Mouse (Mus musculus): ENCODE measurements around the gene Gm38392.

Gene Gm38392

GRCm38 (mm10) chr3:88234041-88234440 lies 53.0 kb downstream of the Gm38392 start:
- no peak for DNase-seq

DNA sequence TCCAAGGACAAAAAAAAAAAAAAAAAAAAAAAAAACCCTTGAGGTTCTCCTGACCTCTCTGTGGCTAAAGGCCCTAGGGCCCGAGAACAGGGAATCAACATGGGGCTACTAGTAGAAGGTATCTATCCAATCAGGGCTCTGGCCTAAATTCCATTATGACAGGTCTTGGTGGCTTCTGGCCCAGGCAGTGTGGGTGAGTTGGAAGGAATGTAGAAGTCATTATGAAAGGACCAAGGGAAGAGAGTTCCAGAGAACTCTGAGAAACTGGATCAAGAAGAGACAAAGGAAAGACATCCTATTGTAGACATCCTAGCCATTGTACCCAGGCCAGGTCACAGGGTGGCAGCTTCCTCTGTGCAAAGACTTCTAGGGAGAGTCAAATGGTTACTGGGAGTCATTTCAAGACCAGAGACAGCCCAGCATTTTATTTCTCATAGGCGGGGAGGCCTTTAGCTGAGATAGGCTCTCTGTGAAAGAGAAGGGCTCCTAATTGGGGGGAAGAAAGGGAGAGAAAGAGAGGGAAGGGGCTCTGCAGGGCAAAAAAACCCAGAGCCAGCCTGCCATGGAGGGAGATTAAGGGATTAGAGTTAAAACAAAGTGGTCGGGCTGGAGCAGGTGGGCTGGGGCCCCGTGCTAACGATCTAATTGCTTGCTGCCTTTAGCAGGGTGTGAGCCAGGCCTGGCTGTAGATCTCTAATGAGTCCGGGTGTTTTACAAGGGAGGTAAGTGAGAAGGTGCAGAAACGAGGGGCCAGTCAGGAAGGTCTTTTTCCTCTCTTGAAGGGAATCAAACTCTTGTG lies 54.0 kb downstream of the Gm38392 start:
- DNase-seq, result no peak

DNA sequence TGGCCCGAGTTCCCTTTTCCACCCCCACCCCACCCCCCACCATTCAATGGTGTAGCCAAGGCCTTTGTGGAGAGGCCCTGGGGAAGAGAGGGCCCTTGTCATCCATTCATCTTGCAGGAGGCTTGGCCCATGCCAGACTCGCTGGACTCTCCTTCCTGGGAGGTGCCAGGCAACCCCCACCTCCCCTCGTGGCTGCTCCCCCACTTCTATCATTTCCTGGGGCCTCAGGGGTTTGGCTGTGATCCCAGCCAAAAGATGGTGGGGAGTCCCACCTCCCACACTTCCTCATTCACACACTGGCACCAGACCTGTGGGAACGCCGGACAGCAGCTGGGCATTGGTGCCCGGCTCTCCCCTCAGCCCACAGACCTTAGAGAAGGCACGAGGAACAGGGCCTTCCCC lies 54.7 kb downstream of the Gm38392 start:
- DNase-seq, result no peak

DNA sequence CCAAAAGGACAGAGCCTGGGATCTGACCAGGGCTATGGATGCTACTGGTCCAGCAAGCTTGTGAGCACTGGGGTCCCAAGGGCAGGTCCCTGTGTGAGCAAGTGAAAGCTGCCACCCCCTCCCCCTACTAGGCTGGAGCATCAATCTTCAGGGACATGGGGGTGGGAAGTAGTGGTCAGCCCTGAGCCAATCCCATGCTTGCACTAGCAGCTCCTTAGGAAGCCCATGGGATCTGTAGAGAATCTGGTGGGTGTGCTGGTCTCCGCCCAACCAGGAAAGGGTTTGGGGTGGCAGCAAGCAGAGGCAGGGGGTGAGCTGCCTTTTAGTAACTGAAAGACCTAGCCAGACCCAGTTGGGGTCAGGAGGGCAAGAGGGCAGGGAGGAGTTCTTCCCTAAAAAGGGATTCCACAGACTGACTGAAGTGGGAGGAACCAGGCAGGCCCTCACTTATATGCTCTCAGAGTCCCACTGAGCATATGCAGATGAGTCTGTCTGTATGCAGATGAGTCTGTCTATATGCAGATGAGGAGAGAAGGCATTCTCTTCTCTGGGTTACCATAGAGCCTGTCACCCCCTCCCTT lies 55.9 kb downstream of the Gm38392 start:
- no peak for DNase-seq

DNA sequence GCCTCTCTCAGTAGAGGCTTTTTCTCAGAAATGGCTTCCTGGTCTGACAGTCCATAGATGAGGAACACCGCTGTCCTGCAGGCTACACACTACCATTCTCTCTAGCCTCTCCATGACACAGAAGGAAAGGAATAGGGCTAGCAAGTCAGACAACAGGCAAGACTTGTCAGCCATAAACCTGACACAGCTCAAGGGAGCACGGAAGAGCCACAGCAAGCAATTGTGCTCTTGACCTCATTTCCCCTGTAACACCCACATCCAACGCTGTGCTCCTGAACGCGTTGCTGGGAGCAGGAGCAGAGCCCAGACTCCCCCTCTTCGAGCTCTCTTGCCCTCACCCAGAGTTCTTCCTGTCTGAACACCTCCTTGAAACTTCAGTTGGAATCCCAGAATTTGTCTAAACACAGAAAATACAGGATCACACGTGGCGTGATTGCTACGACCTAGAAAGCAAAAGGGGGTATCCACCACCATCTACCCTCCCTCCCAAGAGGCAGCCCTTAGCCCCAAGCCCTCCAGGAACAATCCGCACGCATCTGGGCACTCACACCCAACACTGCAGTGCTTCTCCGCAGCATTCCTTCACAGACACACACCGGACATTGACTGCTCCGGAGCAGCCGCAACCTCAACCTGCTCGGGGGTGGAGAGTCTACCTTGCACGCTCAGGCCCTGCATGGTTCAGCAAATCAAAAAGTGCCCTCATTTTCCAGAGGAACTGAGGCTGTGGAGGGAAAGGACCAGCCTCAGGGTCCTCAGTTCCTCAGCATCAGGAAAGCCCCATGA lies 56.6 kb downstream of the Gm38392 start:
- no peak for DNase-seq

DNA sequence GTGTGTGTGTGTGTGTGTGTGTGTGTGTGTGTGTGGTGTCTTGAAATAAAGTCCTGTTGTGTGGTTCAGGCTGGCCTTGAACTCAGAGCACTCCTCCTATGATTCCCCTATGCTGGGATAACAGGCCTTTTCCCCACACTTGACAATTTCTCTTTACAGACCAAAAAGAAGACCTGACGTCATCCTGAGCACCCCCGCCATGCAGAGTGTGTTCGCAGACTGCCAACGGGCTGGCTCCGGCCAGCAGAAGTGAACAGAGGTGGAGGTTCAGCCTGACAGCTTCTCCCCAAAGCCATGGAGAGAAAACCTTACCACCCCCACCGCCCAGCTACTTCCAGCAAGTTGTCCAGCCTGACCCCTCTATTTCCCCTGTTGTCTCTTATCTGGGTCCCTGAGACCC lies 57.5 kb downstream of the Gm38392 start:
- DNase-seq, result no peak

DNA sequence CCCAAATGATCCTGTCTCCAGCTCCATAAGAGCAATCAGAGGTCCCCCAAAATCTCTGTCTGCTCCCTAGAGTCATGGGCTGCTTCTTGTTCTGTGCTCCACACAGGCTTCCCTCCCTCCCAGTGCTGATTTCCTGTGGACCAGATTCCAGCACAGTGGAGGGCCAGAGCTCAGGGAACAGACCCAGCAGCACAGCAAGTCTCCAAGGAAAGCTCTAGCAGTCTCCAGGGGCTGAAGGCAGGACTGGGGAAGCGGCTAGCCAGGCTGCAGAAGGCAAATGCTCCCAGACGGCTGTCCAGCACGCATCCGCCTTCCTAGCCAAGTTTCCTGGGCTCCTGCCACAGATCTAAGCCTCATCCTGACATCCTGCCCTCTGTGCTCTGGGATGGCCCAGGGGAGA lies 58.1 kb downstream of the Gm38392 start:
- DNase-seq, result no peak

GRCm38 (mm10) chr3:88227976-88228375 lies 59.0 kb downstream of the Gm38392 start:
- no peak for DNase-seq

- no peak for DNase-seq
Observed at GRCm38 (mm10) chr3:88227260-88227659, 59.8 kb downstream of the Gm38392 start.

DNA sequence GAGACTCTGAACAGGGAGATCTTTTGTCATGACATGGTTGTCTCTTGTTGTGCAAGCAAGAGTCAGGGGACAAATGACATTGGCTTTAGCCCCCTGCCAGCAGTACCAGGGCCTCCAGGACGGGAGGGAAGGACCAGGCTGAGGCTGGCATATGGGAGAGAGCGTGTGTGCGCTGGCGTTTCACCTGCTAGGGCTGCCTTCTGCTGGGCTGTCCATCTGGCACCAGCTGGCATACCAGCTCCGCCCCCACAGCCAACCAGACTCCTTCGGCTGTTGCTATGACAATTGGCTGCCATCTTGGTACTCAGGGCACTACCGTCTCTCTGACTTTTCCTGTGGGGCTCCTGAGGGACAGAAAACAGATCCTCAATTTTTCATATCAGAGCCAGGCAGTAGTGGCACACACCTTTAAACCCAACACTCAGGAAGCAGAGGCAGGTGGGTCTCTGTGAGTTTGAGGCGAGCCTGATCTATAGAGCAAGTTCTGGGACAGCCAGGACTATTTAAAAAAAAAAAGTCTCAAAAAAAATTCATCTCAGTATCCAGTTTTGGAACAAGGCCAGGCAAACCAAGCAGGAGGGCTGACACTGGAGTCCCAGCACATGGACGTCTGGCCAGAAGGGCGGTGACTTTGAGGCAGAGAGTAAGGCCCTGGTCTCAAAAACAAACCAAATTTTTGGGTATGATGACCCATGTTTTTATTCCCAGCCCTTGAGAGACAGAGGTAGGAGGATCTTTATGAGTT lies 60.7 kb downstream of the Gm38392 start:
- no peak for DNase-seq

- DNase-seq, result no peak
Observed at GRCm38 (mm10) chr3:88224929-88225328, 62.1 kb downstream of the Gm38392 start.

DNA sequence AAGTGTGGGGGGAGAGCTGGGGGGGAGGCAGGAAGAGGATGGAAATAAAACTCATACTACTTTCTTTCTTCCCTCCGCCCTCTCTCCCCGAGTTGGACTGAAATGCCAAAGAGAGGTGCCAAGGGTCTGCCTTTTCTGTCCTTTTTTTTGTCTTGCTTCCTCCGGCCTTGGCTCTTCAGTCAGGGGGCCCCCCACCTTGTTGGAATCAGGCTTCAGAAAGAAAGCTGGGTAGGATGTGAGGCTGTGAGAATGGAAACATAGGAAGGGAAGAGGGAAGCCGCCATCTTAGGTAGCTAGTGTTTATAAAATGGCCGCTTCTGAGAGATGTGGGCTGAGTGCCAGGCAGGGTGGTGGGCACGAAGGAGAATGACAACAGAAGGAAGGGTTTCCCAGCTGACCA lies 64.6 kb downstream of the Gm38392 start:
- DNase-seq, result no peak

DNA sequence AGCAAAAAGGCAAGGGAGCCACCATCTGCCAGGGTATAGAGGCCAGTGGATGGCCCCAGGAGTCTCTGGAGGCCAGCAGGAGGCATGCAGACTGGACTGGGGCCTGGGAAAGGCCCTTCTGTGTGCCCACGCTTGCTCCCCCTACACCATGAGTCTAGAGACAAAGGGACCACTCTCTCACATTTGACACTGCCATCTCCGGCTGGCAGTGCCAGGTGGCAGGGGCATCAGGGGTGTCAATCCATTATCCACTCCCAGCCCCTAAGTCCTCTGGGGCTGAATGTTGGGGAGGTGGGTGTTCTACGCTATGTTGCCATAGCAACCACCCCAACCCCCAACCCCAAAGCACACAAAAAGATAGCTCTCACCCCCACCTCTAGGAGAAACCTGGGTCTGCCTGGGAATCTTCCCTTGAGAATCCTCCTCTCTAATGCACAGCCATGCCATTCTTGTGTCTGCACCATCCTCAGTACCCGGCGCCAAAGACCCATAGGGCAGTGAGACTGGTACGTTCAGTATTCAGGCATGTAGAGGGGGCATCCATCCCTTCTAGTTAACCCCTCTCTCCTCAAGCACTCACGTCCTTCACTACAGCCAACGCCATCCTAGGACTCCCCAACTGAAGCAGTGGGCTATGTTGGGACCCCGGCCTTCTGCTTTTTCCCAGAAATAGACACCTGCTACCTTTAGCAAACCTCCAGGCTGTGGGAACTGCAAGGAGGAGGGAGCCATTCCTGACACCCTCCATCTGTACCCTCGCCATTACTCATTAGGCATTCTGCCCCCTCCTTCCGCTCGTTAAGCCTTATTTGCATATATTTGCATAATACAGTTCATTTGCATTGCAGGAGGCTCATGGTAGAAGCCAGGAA lies 65.3 kb downstream of the Gm38392 start:
- DNase-seq, result no peak

- DNase-seq, result peak; percentile 68
Observed at GRCm38 (mm10) chr3:88220842-88221241, 66.2 kb downstream of the Gm38392 start.

DNA sequence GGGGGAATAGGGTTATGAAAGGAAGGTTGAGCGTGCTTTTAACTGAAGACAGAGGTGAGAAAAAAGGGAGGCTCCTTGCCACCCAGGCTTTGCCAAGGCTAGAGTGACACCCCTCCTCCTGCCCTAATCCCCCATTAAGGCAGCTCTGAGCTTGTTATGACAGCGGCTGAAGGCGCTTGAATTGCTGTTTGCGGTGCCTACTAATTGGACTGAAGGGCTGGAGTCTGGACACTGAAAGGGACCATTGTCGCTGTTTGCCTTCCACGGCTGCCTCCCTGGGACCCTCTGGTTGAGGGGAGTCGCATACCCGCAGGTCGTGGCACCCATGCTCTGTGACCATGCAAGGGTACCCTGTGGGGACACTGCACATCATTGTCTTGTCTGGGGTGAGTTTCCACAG lies 67.1 kb downstream of the Gm38392 start:
- no peak for DNase-seq

GRCm38 (mm10) chr3:88217679-88218078 lies 69.3 kb downstream of the Gm38392 start:
- DNase-seq, result no peak

DNA sequence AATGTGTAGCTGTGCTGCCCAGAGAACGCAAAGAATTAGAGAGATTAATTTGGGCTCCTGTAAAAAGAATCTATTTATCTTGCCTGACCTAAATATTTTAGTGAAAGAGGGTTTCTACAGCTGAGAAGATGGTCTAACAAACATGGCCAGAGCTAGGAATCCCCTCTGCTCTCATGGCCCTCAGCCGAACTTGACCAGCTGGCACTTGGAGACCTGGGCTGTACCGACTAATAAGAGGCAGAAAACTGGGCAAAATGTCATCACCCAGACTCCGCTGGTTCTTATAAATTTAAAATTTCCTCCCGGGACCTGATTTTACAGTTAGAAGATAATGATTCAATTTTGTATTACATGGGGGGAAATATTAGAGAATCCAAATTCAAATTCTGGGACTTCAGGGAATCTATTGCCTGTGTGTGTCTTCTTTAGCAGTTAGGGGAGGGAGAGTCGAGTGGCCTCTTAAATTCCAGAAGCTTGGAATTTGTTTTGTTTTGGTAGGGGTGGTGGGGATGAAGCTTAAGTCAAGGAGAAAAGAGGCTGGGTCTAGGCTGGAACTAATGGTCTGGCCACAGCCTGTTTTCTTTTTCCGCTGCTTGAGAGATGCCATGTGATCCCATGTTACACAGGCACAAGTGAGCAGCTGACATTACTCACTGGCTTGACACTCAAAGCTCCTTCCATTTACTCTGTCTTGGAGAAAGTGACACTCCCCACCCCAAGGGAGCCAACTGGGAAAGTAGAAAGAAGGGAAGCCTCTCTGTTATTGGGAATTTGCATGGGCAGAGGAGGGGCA lies 70.3 kb downstream of the Gm38392 start:
- no peak for DNase-seq

GRCm38 (mm10) chr3:88216116-88216515 lies 70.9 kb downstream of the Gm38392 start:
- no peak for DNase-seq

DNA sequence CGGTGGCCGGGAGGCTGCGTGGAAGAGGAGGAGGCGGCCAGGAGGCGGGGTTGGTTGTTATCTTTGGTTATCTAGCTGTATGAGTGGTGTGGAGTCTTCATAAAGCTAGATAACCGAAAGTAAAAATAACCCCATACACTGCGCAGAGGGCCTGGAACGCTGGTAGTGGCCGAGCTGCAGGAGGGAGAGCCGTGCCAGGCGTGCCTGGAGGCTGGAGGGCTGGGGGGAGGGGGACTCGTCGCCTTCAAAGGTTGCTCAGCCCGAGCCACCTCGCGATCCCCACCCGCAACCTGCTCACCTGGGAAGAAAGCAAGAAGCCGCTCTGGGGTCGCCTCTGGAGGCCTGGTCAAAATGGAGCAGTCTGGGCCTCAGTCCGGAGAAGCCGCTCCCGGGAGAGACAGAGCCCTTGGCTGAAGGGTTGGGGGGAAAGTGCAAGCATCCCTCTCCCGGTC lies 71.4 kb downstream of the Gm38392 start:
- no peak for DNase-seq

DNA sequence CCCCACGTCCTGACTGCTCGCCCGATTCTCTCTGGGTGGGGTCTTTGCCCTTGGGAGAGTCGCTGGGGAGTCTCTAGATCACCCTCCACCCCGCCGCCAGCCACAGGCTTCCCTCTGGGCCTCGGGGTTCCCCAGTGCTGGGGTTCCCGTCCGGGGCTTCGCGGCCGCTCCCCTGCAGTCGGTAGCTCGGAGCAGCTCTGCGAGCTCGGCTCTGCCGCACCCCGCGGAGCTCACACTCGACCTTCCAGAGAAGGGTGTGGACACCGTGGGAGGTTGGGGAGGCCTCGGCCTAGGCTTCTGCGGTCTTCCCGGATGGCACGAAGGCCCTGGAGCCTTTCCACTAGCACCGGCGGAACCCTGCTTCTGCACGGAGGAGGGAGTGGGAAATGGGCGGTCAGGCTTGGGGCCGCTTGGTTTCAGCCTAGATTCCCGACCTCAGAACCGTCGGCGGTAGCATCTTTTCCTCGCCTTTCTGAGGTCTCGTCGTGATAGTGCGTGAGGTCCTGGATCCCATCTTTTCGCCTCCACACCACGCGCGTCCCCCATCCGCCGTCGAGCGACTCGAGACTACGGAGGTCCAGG lies 71.9 kb downstream of the Gm38392 start:
- DNase-seq, result peak; percentile 8
